ENCODE assay signal across 27 mouse cellular contexts in the genomic region with DNA sequence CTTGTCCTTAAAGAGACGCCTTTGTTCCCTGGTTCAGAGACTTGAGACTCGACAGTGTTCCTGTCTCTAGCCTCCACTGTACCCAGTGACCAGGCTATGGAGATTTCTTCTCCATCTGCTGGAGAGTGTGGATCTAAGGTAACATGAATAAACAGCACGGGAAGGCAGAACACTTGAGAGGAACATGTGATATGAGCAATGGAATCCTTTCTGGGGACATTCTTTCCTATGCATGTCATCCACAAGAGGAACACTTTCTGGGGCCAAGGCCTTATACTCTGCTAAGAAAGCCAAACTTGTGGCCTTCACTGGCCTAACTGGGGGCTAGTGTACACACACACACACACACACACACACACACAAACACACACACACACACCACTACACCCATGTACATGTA. TPM values are rescaled to one million over a fixed set of nuclear protein-coding genes. Genes with fewer than 3 reads are reported as not detected.
DNase-seq lines count a peak whose midpoint lies in the region; ATAC-seq and TF ChIP-seq lines count a peak whose summit lies in the region.
"Had no signal": no experiment of that assay in that cellular context is flagged by ENCODE, and none has a peak within 500 bp of the region (broad histone marks: within the 10 kb centered on the region; RNA-seq: fewer than 3 reads in every experiment).

No protein-coding gene starts in this region.

- peaks cover 19% of the 10 kb centered on the region for H3K4me1 ChIP-seq in heart, embryonic 12.5 days (replicated peaks)
- peaks cover 16% of the 10 kb centered on the region for H3K4me1 ChIP-seq in heart, embryonic 15.5 days (replicated peaks)
- H3K4me1 ChIP-seq: hindbrain, embryonic 10.5 days; intestine, embryonic 15.5 days; limb, embryonic 10.5 days; liver, embryonic 15.5 days had no signal

- peak; percentile 48 for ATAC-seq in heart, embryonic 12.5 days (ENCODE audit: insufficient number of reproducible peaks, low FRiP score)
- ATAC-seq in heart, embryonic 15.5 days (replicated peaks; ENCODE audit: insufficient number of reproducible peaks, insufficient read depth, low FRiP score, low read depth), result peak; percentile 62; the same call in 1 of the 2 replicates
- ATAC-seq: forebrain, embryonic 16.5 days; hindbrain, embryonic 16.5 days; intestine, embryonic 15.5 days had no signal

- no peaks in the 10 kb centered on the region for H3K27me3 ChIP-seq in heart, embryonic 12.5 days (replicated peaks)
- H3K27me3 ChIP-seq in heart, embryonic 15.5 days, result no peaks in the 10 kb centered on the region
- H3K27me3 ChIP-seq: embryonic facial prominence, embryonic 15.5 days; intestine, embryonic 15.5 days; liver, embryonic 15.5 days had no signal

- WGBS in heart, embryonic 12.5 days, result 47% methylated on average over 3 of the region's 3 CpGs
- 46% methylated on average over 3 of the region's 3 CpGs for WGBS in heart, embryonic 15.5 days

- H3K36me3 ChIP-seq in heart, embryonic 12.5 days, result no peaks in the 10 kb centered on the region
- H3K36me3 ChIP-seq in heart, embryonic 15.5 days, result no peaks in the 10 kb centered on the region
- H3K36me3 ChIP-seq: embryonic facial prominence, embryonic 15.5 days; hindbrain, embryonic 10.5 days; intestine, embryonic 15.5 days; limb, embryonic 10.5 days; liver, embryonic 15.5 days had no signal

- no peaks in the 10 kb centered on the region for H3K9me3 ChIP-seq in heart, embryonic 12.5 days (replicated peaks)
- no peaks in the 10 kb centered on the region for H3K9me3 ChIP-seq in heart, embryonic 15.5 days (replicated peaks)
- H3K9me3 ChIP-seq: embryonic facial prominence, embryonic 15.5 days; hindbrain, embryonic 10.5 days; intestine, embryonic 15.5 days; limb, embryonic 10.5 days; liver, embryonic 15.5 days had no signal

- no peak overlapping the region for H3K4me3 ChIP-seq in gastrocnemius, adult 2 months
- H3K4me3 ChIP-seq in heart, embryonic 12.5 days, result no peak overlapping the region
- H3K4me3 ChIP-seq in heart, embryonic 15.5 days, result no peak overlapping the region
- H3K4me3 ChIP-seq: embryonic facial prominence, embryonic 15.5 days; hindbrain, embryonic 10.5 days; intestine, embryonic 15.5 days; limb, embryonic 10.5 days; liver, embryonic 15.5 days had no signal

- H3K4me2 ChIP-seq in heart, embryonic 12.5 days, result no peak overlapping the region
- H3K4me2 ChIP-seq in heart, embryonic 15.5 days, result no peak overlapping the region
- H3K4me2 ChIP-seq: embryonic facial prominence, embryonic 15.5 days; intestine, embryonic 15.5 days; liver, embryonic 15.5 days; midbrain, embryonic 11.5 days had no signal

- intact Hi-C loops in gastrocnemius, adult 2 months (cut with DNase I), result no loop called here
- intact Hi-C loops in gastrocnemius, postnatal 14 days (cut with DNase I; ENCODE audit: low total_unique reads), result no loop called here
- intact Hi-C loops in heart, postnatal 25 days (cut with DNase I), result no loop called here

- H3K27ac ChIP-seq in gastrocnemius, adult 2 months, result peak overlapping the region; percentile 51
- H3K27ac ChIP-seq in heart, embryonic 12.5 days (ENCODE audit: poor library complexity, severe bottlenecking), result peak overlapping the region; percentile 54
- peak overlapping the region; percentile 73 for H3K27ac ChIP-seq in heart, embryonic 15.5 days
- H3K27ac ChIP-seq: embryonic facial prominence, embryonic 15.5 days; hindbrain, embryonic 10.5 days; intestine, embryonic 15.5 days; limb, embryonic 10.5 days; liver, embryonic 15.5 days; stomach, postnatal 0 days had no signal

- no peak for TF ChIP-seq CTCF in gastrocnemius, adult 2 months (IDR thresholded peaks at IDR 0.05)

- no peak for DNase-seq in gastrocnemius, adult 2 months
- no peak for DNase-seq in gastrocnemius, postnatal 14 days
- DNase-seq in heart, postnatal 25 days (ENCODE audit: low spot score), result no peak
- peak; percentile 61 for DNase-seq in 3T3-L1 (ENCODE audit: low read depth, low spot score)
- DNase-seq in urinary bladder, postnatal 4 days (ENCODE audit: low spot score in 2 of 2), result no peak
- DNase-seq in right cerebral cortex, postnatal 4 days, result no peak
- DNase-seq: adrenal gland, postnatal 14 days; cerebellum, adult 8-10 months; gastrocnemius, postnatal 25 days; kidney, adult 8-10 months; kidney, postnatal 10 days; liver; right cerebral cortex, adult 18-20 months; thymus, adult 2 months; thymus, postnatal 4 days had no signal

- H3K9ac ChIP-seq in heart, embryonic 12.5 days, result no peak overlapping the region
- no peak overlapping the region for H3K9ac ChIP-seq in heart, embryonic 15.5 days
- H3K9ac ChIP-seq: embryonic facial prominence, embryonic 15.5 days; intestine, embryonic 15.5 days; liver, embryonic 15.5 days had no signal

RNA-seq across cellular contexts. Expression of a gene that starts 32.4 kb away (rescaled TPM):
- 100 to 1,000 TPM in 1 of 2 experiments, 10 to 100 TPM in 1; 98.9 to 117 TPM for total RNA-seq in gastrocnemius, adult 2 months (2021)
- 100 to 1,000 TPM; 172 to 199 TPM for total RNA-seq in gastrocnemius, postnatal 14 days (2021)
- polyA plus RNA-seq in heart, embryonic 12.5 days (2016; fragmentation: Nextera tagmentation; extraction: Ambion mirVana), result 507 and 511 TPM in 2 replicates
- total RNA-seq in heart, postnatal 25 days (2021), result 100 to 1,000 TPM; 330 to 341 TPM
- 426 and 427 TPM in 2 replicates for polyA plus RNA-seq in heart, embryonic 15.5 days (2015; fragmentation: Nextera tagmentation; extraction: Ambion mirVana)

RNA-seq across cellular contexts. Expression of a gene that starts 40.5 kb away (rescaled TPM):
- total RNA-seq in gastrocnemius, adult 2 months (2021), result 1 to 10 TPM; 1.2 to 2.7 TPM
- 1 to 10 TPM; 3.5 to 4.0 TPM for total RNA-seq in gastrocnemius, postnatal 14 days (2021)
- 1.2 and 1.4 TPM in 2 replicates for polyA plus RNA-seq in heart, embryonic 12.5 days (2016; fragmentation: Nextera tagmentation; extraction: Ambion mirVana)
- 1 to 10 TPM; 4.3 to 4.9 TPM for total RNA-seq in heart, postnatal 25 days (2021)
- polyA plus RNA-seq in heart, embryonic 15.5 days (2015; fragmentation: Nextera tagmentation; extraction: Ambion mirVana), result 3.7 and 4.0 TPM in 2 replicates
- total RNA-seq: megakaryocyte progenitor cell, adult 5-6 weeks had no signal
